Mouse (Mus musculus) midbrain, embryonic 10.5 days (tissue): ENCODE measurements around the gene Vasp. TPM values are rescaled to one million over a fixed set of nuclear protein-coding genes. Genes with fewer than 3 reads are reported as not detected.
A peak's percentile ranks its signal among the peaks of the same experiment; 100 is the strongest.
"Not testable (repeated sequence)": the region's sequence is repeated elsewhere in the genome, so short reads cannot be mapped to it uniquely, and the experiment has no call there.

Experiments
- DNase-seq: peaks from one replicate; pipeline ENCODE4 v3.0.0-alpha.2; 2017; ENCODE audit warnings: low spot score
- H3K27ac ChIP-seq: fragments of 300-500 bp; sonication (generic); replicated peaks from 2 replicates; pipeline ENCODE4 v1.5.1; 2016; ENCODE audit warnings: mild to moderate bottlenecking
- H3K27me3 ChIP-seq: fragments of 300-500 bp; sonication (generic); 2 replicates; pipeline ENCODE4 v1.6.1; 2016; ENCODE audit warnings: low read depth, mild to moderate bottlenecking; ENCODE audit not compliant: poor library complexity, severe bottlenecking
- H3K36me3 ChIP-seq: fragments of 300-500 bp; sonication (generic); 2 replicates; pipeline ENCODE4 v1.6.1; 2016; ENCODE audit warnings: mild to moderate bottlenecking, moderate library complexity
- H3K4me1 ChIP-seq: fragments of 300-500 bp; sonication (generic); 2 replicates; pipeline ENCODE4 v1.6.1; 2016
- H3K4me3 ChIP-seq: fragments of 300-500 bp; sonication (generic); 2 replicates; pipeline ENCODE4 v1.5.1; 2016; ENCODE audit warnings: mild to moderate bottlenecking, moderate library complexity
- H3K9me3 ChIP-seq: fragments of 300-500 bp; sonication (generic); replicated peaks from 2 replicates; pipeline ENCODE4 v1.6.1; 2016; ENCODE audit warnings: mild to moderate bottlenecking
- WGBS: fragments of 180-500 bp; shearing (Covaris S2); methylation state at CpG from one replicate; pipeline ENCODE4 v1.1.7; 2016; 5-methylcytosine and 5-hydroxymethylcytosine counted together
- polyA plus RNA-seq: library from polyadenylated mRNA; unstranded; fragments of >200 nt; fragmentation: Nextera tagmentation; extraction: Ambion mirVana; gene quantifications from 2 replicates; pipeline ENCODE4 v1.2.1, GENCODE M21; 2016

The Vasp gene
- polyA plus RNA-seq, 1 experiment from 2014 or later: 52.7 TPM

DNA sequence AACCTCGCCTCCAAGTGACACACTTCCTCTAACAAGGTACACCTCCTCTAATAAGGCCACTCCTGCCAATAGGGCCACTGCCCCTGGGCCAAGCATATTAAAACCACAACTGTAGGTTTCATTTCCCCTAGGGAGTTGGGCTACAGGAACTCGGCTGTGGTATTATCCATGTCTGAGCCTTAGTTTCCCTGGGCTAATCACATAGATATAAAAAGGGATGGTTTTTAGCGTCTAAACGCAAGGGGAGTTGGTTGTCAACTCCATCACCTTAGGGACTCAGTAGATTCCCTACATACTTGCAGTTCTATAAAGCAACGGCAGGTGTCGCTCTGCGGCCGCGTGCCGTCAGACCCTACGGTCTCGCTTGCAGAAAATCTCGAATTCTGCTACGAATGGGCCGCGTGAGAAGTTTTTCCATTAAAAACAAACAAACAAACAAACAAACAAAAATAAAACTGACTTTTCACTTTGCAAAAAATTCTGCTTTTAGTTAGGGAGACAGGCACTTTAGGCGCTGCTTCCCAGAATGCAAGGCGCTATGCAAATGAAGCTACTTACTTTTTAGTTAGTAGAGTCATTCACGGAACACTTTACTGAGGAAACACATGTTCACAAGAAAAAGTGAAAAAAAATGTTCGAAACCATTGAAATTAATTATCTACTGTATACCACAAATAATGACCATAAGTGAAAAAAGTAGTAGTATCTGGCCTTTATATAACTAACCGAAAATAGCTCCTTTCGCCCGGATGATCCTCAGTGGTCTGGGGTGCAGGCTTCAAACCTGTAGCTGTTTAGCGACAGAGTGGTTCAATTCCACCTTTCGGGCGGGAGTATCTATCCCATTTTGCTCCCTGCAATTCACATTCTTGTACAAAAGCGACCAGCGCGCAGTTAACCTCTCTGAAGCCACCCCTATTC, 29.1 kb upstream of the Vasp start:
- peak overlapping the region; percentile 81 for H3K27ac ChIP-seq
- peaks cover 39% of the 10 kb centered on the region for H3K4me1 ChIP-seq
- peaks cover 45% of the 10 kb centered on the region for H3K27me3 ChIP-seq
- H3K36me3 ChIP-seq: no peaks in the 10 kb centered on the region
- peak overlapping the region; percentile 55 for H3K4me3 ChIP-seq
- under 1% methylated on average over 29 of the region's 29 CpGs for WGBS
- DNase-seq: peak; percentile 76
- no peaks in the 10 kb centered on the region for H3K9me3 ChIP-seq

DNA sequence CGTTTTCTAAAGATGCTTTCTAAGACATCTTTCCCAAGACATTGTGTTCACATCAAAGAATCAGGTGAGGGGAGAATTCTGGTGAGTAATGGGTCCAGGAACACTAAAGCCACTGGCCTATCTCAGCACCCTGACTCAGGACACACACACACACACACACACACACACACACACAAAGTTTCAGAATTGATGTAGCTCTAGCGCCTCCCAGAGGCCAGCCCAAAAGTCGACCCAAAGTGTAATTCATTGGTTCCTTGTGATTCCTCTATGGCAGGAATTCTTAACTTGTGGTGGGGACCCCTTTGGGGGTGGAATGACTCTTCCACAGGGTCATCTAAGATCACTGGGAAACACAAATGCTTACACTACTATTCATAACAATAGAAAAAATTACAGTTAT, 27.6 kb upstream of the Vasp start:
- Histone ChIP-seq H3K27me3 (peaks cover 29% of the 10 kb centered on the region), H3K4me1 (peaks cover 30% of the 10 kb centered on the region), H3K36me3 (peaks cover 8% of the 10 kb centered on the region), H3K9me3 (no peaks in the 10 kb centered on the region), H3K4me3 (no peak overlapping the region), H3K27ac (no peak overlapping the region)
- WGBS: 20% methylated on average over 3 of the region's 3 CpGs
- DNase-seq: peak; percentile 58

DNA sequence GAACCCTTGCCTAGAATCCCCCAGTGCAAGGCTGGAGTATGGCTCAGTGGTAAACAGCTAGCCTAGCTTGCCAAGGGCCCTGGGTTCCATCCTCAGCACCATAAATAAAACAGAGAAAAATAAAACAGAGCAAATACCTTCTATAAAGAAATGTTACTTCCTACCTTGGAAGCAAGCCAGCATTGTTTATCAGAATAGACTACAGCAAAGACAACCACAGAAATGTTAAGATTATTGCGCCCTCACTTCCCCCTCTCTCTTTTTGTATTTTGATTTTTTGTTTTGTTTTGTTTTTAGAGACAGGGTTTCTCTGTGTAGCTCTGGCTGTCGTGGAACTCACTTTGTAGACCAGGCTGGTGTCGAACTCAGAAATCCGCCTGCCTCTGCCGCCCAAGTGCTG, 26.2 kb upstream of the Vasp start:
- H3K27me3 ChIP-seq: peaks cover 15% of the 10 kb centered on the region
- peaks cover 22% of the 10 kb centered on the region for H3K36me3 ChIP-seq
- 95% methylated on average over 5 of the region's 5 CpGs for WGBS
- no peak overlapping the region for H3K4me3 ChIP-seq
- H3K4me1 ChIP-seq: peaks cover 25% of the 10 kb centered on the region
- H3K27ac ChIP-seq: no peak overlapping the region
- no peaks in the 10 kb centered on the region for H3K9me3 ChIP-seq
- DNase-seq: no peak

DNA sequence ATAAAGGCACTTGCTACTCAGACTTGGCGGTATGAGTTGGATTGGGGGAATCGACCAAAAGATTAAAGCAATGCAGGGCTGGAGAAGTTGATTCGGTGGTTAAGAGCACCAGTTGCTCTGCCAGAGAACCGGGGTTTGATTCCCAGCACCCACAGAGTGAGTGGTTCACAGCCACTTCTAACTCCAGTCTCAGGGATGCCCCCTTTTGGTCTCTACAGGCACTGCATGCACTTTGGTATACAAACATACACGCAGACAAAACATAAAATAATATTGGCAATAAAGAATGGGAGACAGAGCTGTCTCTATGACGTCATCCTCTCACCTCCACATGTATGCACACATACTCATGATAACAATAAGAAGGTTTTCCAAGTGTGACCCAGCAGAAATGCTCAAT, 25.4 kb upstream of the Vasp start:
- Histone ChIP-seq H3K27me3 (peaks cover 8% of the 10 kb centered on the region), H3K4me1 (peaks cover 21% of the 10 kb centered on the region), H3K36me3 (peaks cover 23% of the 10 kb centered on the region), H3K27ac (no peak overlapping the region), H3K9me3 (no peaks in the 10 kb centered on the region), H3K4me3 (no peak overlapping the region)
- no peak for DNase-seq
- WGBS: 88% methylated on average over 6 of the region's 6 CpGs

DNA sequence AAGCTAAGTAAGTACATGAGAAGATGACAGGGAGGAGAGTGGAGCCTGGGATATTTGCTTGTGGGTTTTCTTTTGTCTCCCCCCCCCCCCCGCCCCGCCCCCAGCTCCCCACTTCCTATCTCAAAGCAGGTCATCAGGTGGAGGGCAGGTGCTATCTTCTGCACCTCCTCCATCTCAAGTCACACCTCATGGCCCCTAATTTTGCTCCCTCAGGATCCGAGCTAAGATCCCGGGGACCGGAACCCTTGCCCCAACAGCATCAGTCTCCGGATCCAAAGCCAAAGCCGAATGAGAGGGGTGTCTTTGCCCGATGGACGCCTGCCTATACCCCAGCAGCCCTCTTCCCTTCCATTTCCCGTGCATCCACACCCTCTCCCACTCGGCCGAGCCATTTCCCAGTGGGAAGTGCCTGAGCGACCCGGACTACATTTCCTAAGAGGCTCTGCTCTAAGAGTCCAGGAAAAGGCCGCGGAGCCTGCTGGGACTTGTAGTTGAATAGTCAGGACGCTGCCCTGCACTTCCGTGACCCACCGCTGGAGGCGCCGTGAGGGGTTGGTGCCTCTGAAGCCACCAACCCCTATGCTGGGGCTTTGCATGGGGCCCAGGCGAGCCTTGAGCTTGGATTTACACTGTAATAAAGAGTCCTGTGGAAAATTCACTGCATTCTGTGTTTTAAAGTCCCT, 24.0 kb upstream of the Vasp start:
- 19% methylated on average over 20 of the region's 22 CpGs for WGBS
- H3K9me3 ChIP-seq: no peaks in the 10 kb centered on the region
- DNase-seq: peak; percentile 95
- H3K27me3 ChIP-seq: no peaks in the 10 kb centered on the region
- H3K4me1 ChIP-seq: peaks cover 25% of the 10 kb centered on the region
- peak overlapping the region; percentile 68; the same call in 1 of the 2 replicates for H3K27ac ChIP-seq
- H3K4me3 ChIP-seq: peak overlapping the region; percentile 44
- H3K36me3 ChIP-seq: peaks cover 23% of the 10 kb centered on the region

DNA sequence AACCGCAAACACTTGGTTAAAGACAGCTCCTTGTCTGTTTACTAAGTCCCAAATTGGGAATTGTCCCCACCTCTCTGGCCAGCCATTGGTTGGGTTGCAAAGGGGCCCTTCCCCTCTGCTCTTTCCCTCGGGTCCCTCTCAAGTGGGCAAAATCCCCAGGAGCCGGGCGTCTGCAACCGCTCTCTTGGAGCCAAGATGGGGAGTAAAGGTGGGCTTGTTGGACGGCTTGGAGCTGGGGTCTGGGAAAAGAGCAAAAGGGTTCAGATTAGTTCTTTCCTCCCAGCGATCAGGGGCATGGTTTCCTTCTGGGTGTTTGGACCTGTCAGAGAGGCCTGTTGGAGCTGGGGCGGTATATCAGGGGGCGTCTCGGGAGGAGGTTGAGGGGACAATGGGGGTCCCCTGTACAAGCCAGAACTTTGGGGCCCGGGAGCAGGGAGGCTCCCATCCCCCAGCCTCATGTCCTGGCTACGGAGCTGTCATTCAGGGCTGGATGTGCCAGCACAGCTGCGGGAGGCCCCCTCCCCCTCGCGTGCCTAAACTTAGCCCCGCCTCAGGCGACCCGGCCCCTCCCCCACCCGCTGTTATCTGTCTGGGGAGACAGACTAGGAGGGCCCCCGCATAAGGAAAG, 19.5 kb upstream of the Vasp start:
- Histone ChIP-seq H3K9me3 (no peaks in the 10 kb centered on the region), H3K36me3 (peaks cover 55% of the 10 kb centered on the region), H3K27ac (peak overlapping the region; percentile 81), H3K27me3 (no peaks in the 10 kb centered on the region), H3K4me3 (peak overlapping the region; percentile 48), H3K4me1 (peaks cover 29% of the 10 kb centered on the region)
- WGBS: 0% methylated on average over 20 of the region's 20 CpGs
- peak; percentile 68 for DNase-seq

DNA sequence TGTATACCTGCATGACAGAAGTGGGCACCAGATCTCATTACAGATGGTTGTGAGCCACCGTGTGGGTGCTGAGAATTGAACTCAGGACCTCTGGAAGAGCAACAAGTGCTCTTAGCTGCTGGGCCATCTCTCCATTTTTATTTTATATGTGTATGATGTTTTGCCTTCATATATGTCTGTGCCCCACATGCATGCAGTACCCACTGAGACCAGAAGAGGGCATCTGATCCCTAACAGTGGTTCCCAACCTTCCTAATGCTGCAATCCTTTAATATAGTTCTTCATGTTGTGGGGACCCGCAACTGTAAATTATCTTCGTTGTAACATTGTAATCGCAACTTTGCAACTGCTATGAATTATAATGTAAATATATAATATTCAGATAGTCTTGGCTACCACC, 13.1 kb upstream of the Vasp start:
- H3K27ac ChIP-seq: no peak overlapping the region
- 27% methylated on average over 4 of the region's 4 CpGs for WGBS

DNA sequence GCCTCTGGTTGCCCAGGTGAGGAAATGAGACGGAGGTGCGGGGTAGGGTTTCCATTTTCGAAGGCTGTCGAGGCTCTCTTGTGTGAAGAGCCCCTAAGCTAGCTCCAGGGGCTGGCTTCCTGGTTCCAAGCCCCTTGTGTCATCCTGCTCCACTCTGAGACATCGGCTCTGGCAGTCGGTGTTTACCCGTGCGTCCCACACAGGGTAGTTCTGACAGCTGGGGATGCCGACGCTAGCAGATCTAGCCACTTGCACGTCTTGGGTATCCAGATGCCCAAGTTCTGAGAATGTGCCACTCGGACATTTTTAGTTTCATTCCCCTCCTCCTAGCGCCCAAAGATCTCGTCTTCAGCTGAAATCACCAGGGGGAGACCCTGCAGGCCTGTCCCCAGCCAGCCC, 11.8 kb upstream of the Vasp start:
- WGBS: 41% methylated on average over 14 of the region's 14 CpGs
- peaks cover 39% of the 10 kb centered on the region for H3K27me3 ChIP-seq
- H3K36me3 ChIP-seq: peaks cover 22% of the 10 kb centered on the region
- H3K9me3 ChIP-seq: no peaks in the 10 kb centered on the region
- H3K4me1 ChIP-seq: peaks cover 29% of the 10 kb centered on the region
- H3K4me3 ChIP-seq: peak overlapping the region; percentile 92
- peak overlapping the region; percentile 94 for H3K27ac ChIP-seq
- no peak for DNase-seq

More for the DNA sequence above, 13.1 kb upstream of the Vasp start:
- H3K27me3 ChIP-seq: peaks cover 25% of the 10 kb centered on the region
- peaks cover 32% of the 10 kb centered on the region for H3K36me3 ChIP-seq
- H3K4me1 ChIP-seq: peaks cover 20% of the 10 kb centered on the region
- DNase-seq: peak; percentile 52
- H3K4me3 ChIP-seq: no peak overlapping the region
- H3K9me3 ChIP-seq: no peaks in the 10 kb centered on the region

DNA sequence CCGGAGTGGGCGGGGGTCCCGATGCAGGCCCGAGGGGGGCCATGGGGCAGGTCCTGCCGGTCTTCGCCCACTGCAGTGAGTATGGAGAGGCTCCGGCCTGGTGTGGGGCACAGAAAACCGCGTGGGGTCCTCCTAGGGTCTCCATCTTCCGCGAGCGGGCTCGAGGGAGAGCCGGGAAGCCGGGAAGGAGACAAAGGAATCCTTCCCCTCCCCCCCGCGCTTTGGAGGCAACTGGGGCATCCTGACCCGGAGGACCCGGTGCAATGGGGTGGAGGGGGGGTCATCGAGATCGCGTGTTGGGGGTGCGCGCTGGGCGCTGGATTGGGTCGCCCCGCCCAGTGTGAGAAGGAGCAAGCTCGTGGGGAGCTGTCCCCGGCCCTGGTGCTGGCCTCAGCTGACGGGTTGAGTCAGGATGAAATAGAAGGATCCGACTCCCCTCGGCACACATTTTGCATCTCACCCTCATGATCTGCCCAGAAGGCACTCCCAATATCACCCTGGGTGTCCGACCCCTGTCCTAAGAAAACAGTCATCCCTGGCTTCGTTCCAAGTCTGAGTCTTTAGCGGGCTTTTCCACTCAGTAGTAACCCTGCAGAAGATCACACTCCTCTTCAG, 11.3 kb upstream of the Vasp start:
- Histone ChIP-seq H3K27ac (peak overlapping the region; percentile 94), H3K27me3 (peaks cover 44% of the 10 kb centered on the region), H3K4me3 (peak overlapping the region; percentile 92), H3K36me3 (peaks cover 17% of the 10 kb centered on the region), H3K9me3 (no peaks in the 10 kb centered on the region), H3K4me1 (peaks cover 29% of the 10 kb centered on the region)
- peak; percentile 74 for DNase-seq
- WGBS: 1% methylated on average over 35 of the region's 35 CpGs

DNA sequence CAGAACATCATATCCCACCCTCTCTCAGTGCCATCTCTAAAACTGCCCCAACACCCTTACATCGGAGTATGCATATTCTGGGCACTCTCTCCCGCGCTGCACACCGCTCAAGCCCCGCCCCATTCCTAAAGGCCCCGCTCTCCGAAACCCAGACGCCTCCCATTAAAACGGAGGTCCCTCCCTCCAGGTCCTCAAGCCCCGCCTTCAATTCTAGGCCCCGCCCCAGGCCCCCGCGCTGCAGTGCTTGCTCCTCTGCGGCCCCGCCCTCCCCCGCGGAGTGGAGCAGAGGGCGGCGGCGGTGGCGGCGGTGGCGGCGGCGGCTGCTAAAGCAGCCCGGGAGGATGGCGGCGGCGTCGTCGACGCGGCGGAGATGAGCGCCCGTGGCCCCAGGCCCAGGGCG, 10.8 kb upstream of the Vasp start, which contains the start of gene Rtn2:
Rtn2 (plus strand) TSS at position 240 of the 400 bp plus-strand sequence.
- Histone ChIP-seq H3K27ac (peak within 1 kb of the TSS; percentile 94), H3K36me3 (peaks cover 13% of the 10 kb centered on the region), H3K27me3 (peaks cover 49% of the 10 kb centered on the region), H3K4me3 (peak within 1 kb of the TSS; percentile 92), H3K9me3 (no peaks in the 10 kb centered on the region), H3K4me1 (peaks cover 29% of the 10 kb centered on the region)
- WGBS: under 1% methylated on average over 37 of the region's 37 CpGs
- peak; percentile 90 for DNase-seq

DNA sequence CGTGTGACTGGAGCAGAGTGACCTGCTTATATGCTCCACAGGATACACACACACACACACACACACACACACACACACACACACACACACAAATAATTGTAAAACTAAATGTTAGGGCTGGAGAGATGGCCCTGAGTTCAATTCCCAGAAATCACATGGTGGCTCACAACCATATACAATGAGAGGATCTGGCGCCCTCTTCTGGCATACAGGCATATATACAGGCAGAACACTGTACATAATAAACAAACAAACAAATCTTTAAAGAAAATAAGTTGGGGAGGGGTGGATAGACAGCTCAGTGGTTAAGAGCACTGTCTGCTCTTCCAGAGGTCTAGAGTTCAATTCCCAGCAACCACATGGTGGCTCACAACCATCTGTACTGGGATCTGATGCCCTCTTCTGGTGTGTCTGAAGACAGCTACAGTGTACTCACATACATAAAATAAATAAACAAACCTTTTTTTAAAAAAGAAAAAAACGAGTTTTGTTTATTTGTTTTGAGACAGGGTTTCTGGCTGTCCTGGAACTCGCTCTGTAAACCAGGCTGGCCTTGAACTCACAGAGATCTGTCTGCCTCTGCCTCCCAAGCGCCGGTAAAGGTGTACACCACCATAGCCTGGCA, 10.2 kb upstream of the Vasp start:
- Histone ChIP-seq H3K4me1 (peaks cover 29% of the 10 kb centered on the region), H3K4me3 (peak overlapping the region; percentile 92), H3K27me3 (peaks cover 55% of the 10 kb centered on the region)
- DNase-seq, H3K27ac ChIP-seq, H3K36me3 ChIP-seq, H3K9me3 ChIP-seq: not testable (repeated sequence)
- 43% methylated on average over 6 of the region's 6 CpGs for WGBS

DNA sequence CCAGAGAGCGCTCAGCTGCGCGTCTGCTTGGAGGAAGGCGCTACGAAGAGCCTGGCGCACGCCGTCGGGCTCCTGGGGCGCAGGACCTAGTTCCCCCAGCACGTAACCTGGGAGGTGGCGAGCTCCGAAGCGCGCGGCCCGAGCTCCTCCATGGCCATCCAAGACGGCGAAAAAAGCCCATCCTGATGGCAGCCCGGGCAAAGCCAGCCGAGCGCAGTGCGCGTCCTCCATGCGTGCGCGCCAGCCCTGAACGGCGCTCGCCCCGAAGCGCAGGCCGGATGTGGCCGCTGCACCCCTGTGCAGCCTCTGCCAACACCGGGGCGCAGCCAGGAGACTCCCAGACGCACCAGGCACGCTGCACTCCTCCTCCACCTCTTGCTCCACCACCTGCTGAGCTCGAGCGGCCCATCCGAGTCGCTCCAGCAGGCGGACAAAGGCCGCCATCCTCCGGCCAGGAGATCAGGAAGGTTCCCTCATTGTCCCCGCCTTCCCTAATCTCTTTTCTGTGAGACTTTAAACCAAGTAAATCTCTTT, 8.0 kb upstream of the Vasp start, which contains the start of gene Ppm1n:
Ppm1n (minus strand) TSS at position 484 of the 534 bp plus-strand sequence.
- no peaks in the 10 kb centered on the region for H3K36me3 ChIP-seq
- H3K27ac ChIP-seq: no peak within 1 kb of the TSS; the same call in 1 of the 2 replicates
- H3K4me1 ChIP-seq: peaks cover 29% of the 10 kb centered on the region
- no peaks in the 10 kb centered on the region for H3K9me3 ChIP-seq
- peaks cover 56% of the 10 kb centered on the region for H3K27me3 ChIP-seq
- DNase-seq: peak; percentile 47
- 1% methylated on average over 46 of the region's 46 CpGs for WGBS
- H3K4me3 ChIP-seq: peak within 1 kb of the TSS; percentile 51
